Mouse (Mus musculus) kidney, postnatal 14 days (tissue): ENCODE data around the gene Gm19402.
"Not testable (repeated sequence)": the region's sequence is repeated elsewhere in the genome, so short reads cannot be mapped to it uniquely, and the experiment has no call there.

ENCODE experiments used
- DNase-seq: peaks from one replicate; pipeline ENCODE4 v3.0.0; 2022; ENCODE audit warnings: mixed read lengths

Gm19402 gene

DNA sequence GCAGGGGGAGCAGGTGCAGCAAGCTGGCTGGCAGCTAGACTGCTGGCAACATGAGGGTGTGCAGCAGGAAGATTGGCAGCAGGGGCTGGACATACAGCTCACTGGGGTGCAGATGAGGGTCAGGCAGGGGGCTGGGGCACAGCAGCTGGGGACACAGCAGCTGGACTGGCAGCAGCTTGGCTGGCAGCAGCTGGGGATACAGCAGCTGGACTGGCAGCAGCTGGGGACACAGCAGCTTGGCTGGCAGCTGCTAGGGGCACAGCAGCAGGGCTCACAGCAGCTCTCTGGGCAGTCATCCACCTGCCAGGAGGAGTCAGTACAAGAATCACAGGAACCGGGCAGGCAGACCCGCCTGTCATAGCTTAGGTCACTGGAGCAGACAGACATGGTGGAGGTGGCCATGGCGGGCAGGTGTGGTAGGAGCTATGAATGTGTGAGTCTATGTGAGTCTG lies at the start of gene Gm19402:
Gm19402 (minus strand) TSS at position 402 of the 452 bp plus-strand sequence.
- DNase-seq: not testable (repeated sequence)

DNA sequence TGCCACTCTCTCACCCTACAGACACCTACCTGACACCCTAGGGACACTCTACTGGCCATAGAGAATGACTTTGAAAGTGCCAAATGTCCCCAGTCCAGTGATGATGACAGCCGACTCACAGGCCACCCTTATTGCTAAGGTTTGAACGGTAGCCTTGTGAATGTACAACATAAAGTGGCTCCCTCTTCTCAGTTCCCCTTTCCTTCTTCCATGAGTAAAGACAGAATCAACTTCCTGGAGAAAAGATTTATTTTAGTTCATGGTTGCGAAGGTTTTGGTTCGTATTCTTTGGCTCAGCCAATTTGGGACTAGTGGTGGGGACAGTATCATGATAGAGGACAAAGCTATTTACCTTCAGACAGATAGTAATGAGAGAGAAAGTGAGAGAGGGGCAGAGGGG lies 48.4 kb upstream of the Gm19402 start:
- DNase-seq: no peak

- no peak for DNase-seq
Observed at GRCm38 (mm10) chr10:77735928-77736327, 45.4 kb upstream of the Gm19402 start.

DNA sequence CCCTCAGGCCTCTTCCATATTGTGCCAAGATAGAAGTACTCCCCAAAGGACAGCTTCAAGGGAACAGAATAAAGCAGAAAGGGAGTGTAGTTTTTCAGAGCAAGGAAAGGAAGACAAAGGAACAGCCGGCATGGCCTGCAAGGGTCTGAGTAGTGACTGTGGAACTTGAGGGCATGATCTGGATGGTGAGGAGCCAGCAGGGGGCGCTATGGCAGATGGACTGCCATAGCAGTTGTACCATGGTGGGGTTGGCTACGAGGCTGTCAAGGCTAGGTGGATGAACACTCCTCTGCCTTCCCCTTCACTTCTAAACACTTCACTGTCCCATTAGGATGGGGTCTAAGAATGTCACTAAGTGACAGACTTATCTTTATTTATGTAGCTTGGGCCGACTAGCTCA lies 38.7 kb upstream of the Gm19402 start:
- DNase-seq: no peak

GRCm38 (mm10) chr10:77728280-77728679 lies 37.7 kb upstream of the Gm19402 start:
- DNase-seq: no peak

DNA sequence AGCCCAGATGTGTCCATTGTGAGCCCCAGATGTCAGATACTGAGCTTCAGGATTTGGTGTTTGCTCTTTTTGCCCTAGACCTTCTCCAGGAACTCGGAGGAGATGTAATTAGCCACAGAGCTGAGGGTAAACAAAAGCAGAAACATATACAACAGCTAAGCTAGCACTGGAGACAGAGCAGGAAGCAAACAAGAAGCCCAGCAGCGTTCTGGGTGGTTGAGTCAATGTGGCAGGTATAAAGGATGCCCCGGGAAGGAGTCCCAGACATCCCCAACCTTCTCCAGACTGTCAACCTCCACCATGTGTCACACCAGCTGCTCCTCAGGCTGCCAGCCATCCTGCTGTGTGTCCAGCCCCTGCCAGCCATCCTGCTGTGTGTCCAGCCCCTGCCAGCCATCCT lies 35.6 kb upstream of the Gm19402 start, which contains the start of gene Gm10100:
Gm10100 (plus strand) TSS at position 301 of the 400 bp plus-strand sequence.
- no peak for DNase-seq

- DNase-seq: no peak
Observed at GRCm38 (mm10) chr10:77724855-77725254, 34.3 kb upstream of the Gm19402 start.

GRCm38 (mm10) chr10:77720299-77720698 lies 29.7 kb upstream of the Gm19402 start, which contains the start of gene Krtap12-1:
Gene Krtap12-1 (plus strand): TSS chr10:77720599.
- DNase-seq: not testable (repeated sequence)

- no peak for DNase-seq
Observed at GRCm38 (mm10) chr10:77715507-77715906, 24.9 kb upstream of the Gm19402 start, which contains the start of gene Gm10142. Gene Gm10142 (plus strand): TSS chr10:77715807.

DNA sequence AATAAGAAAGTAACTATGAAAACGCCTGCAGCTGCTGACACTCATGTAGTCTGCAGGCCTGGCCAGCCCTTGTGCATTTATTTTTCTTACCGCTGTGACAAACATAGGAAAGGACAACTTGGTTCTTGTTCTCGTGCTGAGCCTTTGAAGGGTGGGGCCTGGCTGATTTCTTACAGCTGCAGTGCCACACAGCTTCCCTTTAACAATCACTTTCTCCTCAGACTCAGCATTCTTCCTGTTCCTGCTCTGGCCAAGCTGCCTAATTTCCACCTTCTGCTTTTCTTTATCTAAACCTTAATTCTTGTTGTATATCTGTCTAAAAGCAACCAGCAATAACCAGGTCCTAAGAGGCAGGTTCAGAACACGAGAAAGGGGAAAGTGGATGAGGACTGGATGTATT lies 23.2 kb upstream of the Gm19402 start:
- DNase-seq: no peak

GRCm38 (mm10) chr10:77711157-77711556 lies 20.6 kb upstream of the Gm19402 start, which contains the start of gene Gm10024:
Gene Gm10024 (plus strand): TSS chr10:77711457.
- DNase-seq: not testable (repeated sequence)

- DNase-seq: no peak
Observed at GRCm38 (mm10) chr10:77709831-77710230, 19.3 kb upstream of the Gm19402 start.

- no peak for DNase-seq
Observed at GRCm38 (mm10) chr10:77706326-77706725, 15.8 kb upstream of the Gm19402 start, which contains the start of gene Gm10272. Gene Gm10272 (plus strand): TSS chr10:77706626.

- no peak for DNase-seq
Observed at GRCm38 (mm10) chr10:77697133-77697532, 6.6 kb upstream of the Gm19402 start, which contains the start of gene Gm9508. Gene Gm9508 (minus strand): TSS chr10:77697233.

- DNase-seq: no peak
Observed at GRCm38 (mm10) chr10:77687021-77687420, 3.5 kb downstream of the Gm19402 start.

DNA sequence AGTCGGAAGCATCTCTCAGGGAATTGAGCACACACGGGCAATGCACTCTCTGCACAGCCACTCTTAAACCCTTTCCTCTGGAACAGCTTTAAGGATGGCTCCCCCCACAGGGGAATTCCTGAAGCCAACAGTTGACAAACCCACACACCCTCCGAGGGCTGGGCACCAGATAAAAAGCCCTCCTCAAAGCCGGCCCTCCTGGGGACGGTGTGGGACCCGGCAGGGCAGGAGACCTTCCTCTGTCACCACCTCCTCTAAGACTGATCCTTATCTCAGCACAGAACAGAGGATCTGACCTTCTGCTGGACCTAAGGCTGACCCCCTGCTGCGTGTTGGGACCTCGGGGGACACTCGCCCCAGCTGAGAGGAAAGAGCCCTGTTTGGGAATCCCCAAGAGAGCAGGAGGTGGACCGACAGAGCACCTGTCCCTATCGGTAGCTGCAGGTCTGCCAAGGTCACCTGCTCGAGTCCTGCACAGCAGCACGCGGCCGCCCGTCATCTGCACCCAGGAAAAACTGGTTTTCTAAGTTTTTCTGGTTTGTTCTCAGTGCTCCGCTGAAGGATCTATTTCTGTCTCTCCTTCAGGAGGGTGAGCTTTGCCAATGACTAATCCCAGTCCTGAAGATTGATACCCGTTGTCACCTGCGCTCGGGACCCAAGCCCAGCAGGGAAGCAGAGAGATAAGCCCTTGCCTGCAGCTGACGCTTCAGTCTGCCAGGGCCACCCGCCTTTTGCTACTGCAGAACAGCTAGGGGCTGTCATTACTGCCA lies 4.5 kb downstream of the Gm19402 start, which contains the start of gene Tspear:
Tspear (plus strand) TSS at position 675 of the 770 bp plus-strand sequence.
- no peak for DNase-seq

DNA sequence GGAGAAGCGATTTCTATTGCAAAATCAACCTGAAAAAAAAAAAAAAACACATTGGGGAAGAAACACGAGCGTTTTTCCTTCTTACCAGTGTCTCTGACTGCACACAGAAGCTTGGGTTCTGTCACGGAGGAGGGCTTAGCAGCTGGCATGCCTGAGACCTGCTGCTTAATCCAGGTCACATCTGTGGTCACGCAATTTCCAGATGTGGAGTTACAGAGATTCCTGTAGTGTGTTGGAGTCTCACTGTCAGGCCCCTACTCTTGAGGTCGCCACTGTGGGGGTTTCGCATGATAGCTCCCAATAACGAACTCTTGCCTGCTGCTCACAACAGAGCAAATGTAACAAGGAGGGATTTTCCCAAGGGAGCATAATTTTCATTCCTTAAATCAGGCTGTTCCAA lies 6.4 kb downstream of the Gm19402 start:
- DNase-seq: no peak

DNA sequence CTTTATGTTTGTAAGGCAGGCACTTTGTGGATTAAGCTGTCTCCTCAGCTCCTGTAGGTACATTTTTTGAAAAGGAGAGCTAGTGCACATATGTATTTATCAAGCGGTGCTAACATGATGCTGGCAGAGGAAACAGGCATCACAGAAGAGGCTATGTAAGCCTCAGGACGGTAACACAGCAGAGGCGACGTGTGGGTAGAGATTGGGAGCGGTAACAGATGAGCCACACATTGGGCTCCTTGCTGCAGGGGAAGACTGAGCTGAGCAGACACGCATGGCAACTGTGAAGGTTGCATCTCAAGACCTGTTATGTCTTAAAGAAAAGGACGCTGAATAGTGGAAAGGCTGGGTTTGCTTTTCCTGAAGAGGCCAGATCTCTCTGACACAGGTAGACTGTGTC lies 7.6 kb downstream of the Gm19402 start:
- no peak for DNase-seq

DNA sequence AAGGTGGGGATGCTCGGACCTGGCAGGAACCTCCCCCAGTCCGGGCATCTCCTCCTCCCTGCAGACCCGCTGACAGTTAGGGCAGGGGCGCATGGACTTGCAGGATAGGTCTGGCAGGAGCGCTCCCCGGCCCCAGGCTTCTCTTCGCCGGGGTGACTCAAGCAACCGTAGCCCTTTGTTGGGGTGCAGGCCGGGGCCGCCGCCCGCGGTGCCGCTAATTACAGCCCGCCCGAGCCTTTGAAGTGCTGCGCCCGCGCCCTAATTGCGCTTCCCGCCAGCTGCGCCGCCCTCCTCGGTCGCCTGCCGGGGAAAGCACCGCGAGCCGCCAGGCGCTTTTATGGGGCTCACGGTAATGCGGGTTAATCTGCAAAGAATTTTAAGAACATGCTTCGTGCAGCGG lies 13.0 kb downstream of the Gm19402 start:
- no peak for DNase-seq

GRCm38 (mm10) chr10:77673765-77674164 lies 16.8 kb downstream of the Gm19402 start:
- no peak for DNase-seq

- no peak for DNase-seq
Observed at GRCm38 (mm10) chr10:77671519-77671918, 19.0 kb downstream of the Gm19402 start.

- no peak for DNase-seq
Observed at GRCm38 (mm10) chr10:77670710-77671109, 19.8 kb downstream of the Gm19402 start.

GRCm38 (mm10) chr10:77667402-77667801 lies 23.2 kb downstream of the Gm19402 start:
- no peak for DNase-seq

- no peak for DNase-seq
Observed at GRCm38 (mm10) chr10:77666342-77666741, 24.2 kb downstream of the Gm19402 start.
